Mouse (Mus musculus) kidney, postnatal 0 days (tissue): Measurements from ENCODE around the gene Hsbp1. TPM values are rescaled to one million over a fixed set of nuclear protein-coding genes. Genes with fewer than 3 reads are reported as not detected.

Experiments used
- ATAC-seq: fragments of 200-750 bp; cut with Nextera tagmentation; replicated peaks from 2 replicates; pipeline ENCODE4 v1.8.0; 2017; ENCODE audit warnings: low read depth, moderate number of reproducible peaks, moderate TSS enrichment, moderate library complexity; ENCODE audit not compliant: low FRiP score
- DNase-seq: peaks from one replicate; pipeline ENCODE4 v3.0.0-alpha.2; 2016; ENCODE audit warnings: low spot score
- H3K27ac ChIP-seq: fragments of 300-500 bp; sonication (generic); 2 replicates; pipeline ENCODE4 v1.5.1; 2014; ENCODE audit warnings: mild to moderate bottlenecking
- H3K27me3 ChIP-seq: fragments of 300-500 bp; sonication (generic); 2 replicates; pipeline ENCODE4 v1.6.1; 2014; ENCODE audit warnings: low read length, mixed read lengths; ENCODE audit not compliant: insufficient read depth
- H3K36me3 ChIP-seq: fragments of 300-500 bp; sonication (generic); 2 replicates; pipeline ENCODE4 v1.6.1; 2014; ENCODE audit warnings: low read length, mixed read lengths; ENCODE audit not compliant: insufficient read depth
- H3K4me1 ChIP-seq: fragments of 300-500 bp; sonication (generic); replicated peaks from 2 replicates; pipeline ENCODE4 v1.6.1; 2014; ENCODE audit warnings: antibody characterized with exemption, low read length, mixed read lengths; ENCODE audit not compliant: insufficient read depth
- H3K4me2 ChIP-seq: fragments of 300-500 bp; sonication (generic); 2 replicates; pipeline ENCODE4 v1.6.1; 2014; ENCODE audit warnings: mild to moderate bottlenecking, low read length, moderate library complexity, mixed read lengths
- H3K4me3 ChIP-seq: fragments of 300-500 bp; sonication (generic); replicated peaks from 2 replicates; pipeline ENCODE4 v1.5.1; 2014; ENCODE audit warnings: low read depth, low read length
- H3K9ac ChIP-seq: fragments of 300-500 bp; sonication (generic); 2 replicates; pipeline ENCODE4 v1.6.1; 2014; ENCODE audit warnings: low read depth, low read length
- H3K9me3 ChIP-seq: fragments of 300-500 bp; sonication (generic); replicated peaks from 2 replicates; pipeline ENCODE4 v1.6.1; 2016; ENCODE audit warnings: low read length, inconsistent platforms, mixed read lengths
- CTCF ChIP-seq: IDR thresholded peaks from 2 replicates; pipeline ENCODE4 v1.5.1; 2016; ENCODE audit warnings: antibody characterized with exemption, low read depth, mild to moderate bottlenecking, moderate library complexity
- WGBS: fragments of 180-500 bp; shearing (Covaris S2); extraction: QIAGEN DNeasy Blood & Tissue Kit; methylation state at CpG from one replicate; pipeline ENCODE4 v1.1.7; 2014; 5-methylcytosine and 5-hydroxymethylcytosine counted together
- polyA plus RNA-seq: library from polyadenylated mRNA; unstranded; fragments of >200 nt; fragmentation: Nextera tagmentation; extraction: Ambion mirVana; gene quantifications from 2 replicates; pipeline ENCODE4 v1.2.1, GENCODE M21; 2015

The Hsbp1 gene
- polyA plus RNA-seq, 1 experiment from 2014 or later, result 357 TPM

GRCm38 (mm10) chr8:119395072-119395950 is 51.0 kb downstream of the Hsbp1 start:
- no peaks in the 10 kb centered on the region for H3K9me3 ChIP-seq
- H3K4me3 ChIP-seq, result peak overlapping the region; percentile 77
- WGBS, result 5% methylated on average over 62 of the region's 83 CpGs
- H3K4me2 ChIP-seq, result peak overlapping the region; percentile 100
- peaks cover 14% of the 10 kb centered on the region; the same call in 1 of the 2 replicates for H3K4me1 ChIP-seq
- peak; percentile 50 for ATAC-seq
- no peaks in the 10 kb centered on the region for H3K27me3 ChIP-seq
- no peak for DNase-seq
- H3K9ac ChIP-seq, result peak overlapping the region; percentile 91
- H3K36me3 ChIP-seq, result no peaks in the 10 kb centered on the region
- TF ChIP-seq CTCF, result no peak
- peak overlapping the region; percentile 93 for H3K27ac ChIP-seq

Other genes starting within 250 kb of the Hsbp1 start
- gene Mlycd, start 50.4 kb downstream of the Hsbp1 start, polyA plus RNA-seq, result 19.5 and 21.9 TPM in 2 replicates
- gene Osgin1, start 89.6 kb downstream of the Hsbp1 start, polyA plus RNA-seq, result 4.1 and 4.4 TPM in 2 replicates
- 0.61 and 0.79 TPM in 2 replicates for gene Necab2, start 102.2 kb downstream of the Hsbp1 start, polyA plus RNA-seq
- gene Slc38a8, start 157.2 kb downstream of the Hsbp1 start, polyA plus RNA-seq, result 0.06 TPM in 1 of 2 replicates, not detected in the other
- 78.4 and 86.9 TPM in 2 replicates for gene Mbtps1, start 214.2 kb downstream of the Hsbp1 start, polyA plus RNA-seq
- gene Hsdl1, start 230.7 kb downstream of the Hsbp1 start, polyA plus RNA-seq, result 27.1 and 29.4 TPM in 2 replicates
- gene Dnaaf1, start 230.7 kb downstream of the Hsbp1 start, polyA plus RNA-seq, result 0.22 and 0.24 TPM in 2 replicates